Mouse (Mus musculus) limb, embryonic 13.5 days (tissue): Measurements from ENCODE around the gene Lin28a. TPM values are rescaled to one million over a fixed set of nuclear protein-coding genes. Genes with fewer than 3 reads are reported as not detected.
"Not testable (repeated sequence)": the region's sequence is repeated elsewhere in the genome, so short reads cannot be mapped to it uniquely, and the experiment has no call there.

Source experiments
- ATAC-seq: fragments of 200-750 bp; cut with Nextera tagmentation; 2 replicates; pipeline ENCODE4 v1.8.0; 2017; ENCODE audit warnings: low read depth, moderate number of reproducible peaks, moderate TSS enrichment; ENCODE audit not compliant: low FRiP score
- H3K27ac ChIP-seq: fragments of 300-500 bp; sonication (generic); 2 replicates; pipeline ENCODE4 v1.5.1; 2015; ENCODE audit warnings: inconsistent platforms, mild to moderate bottlenecking, moderate library complexity
- H3K27me3 ChIP-seq: fragments of 300-500 bp; sonication (generic); 2 replicates; pipeline ENCODE4 v1.6.1; 2015; ENCODE audit warnings: mild to moderate bottlenecking, inconsistent platforms
- H3K36me3 ChIP-seq: fragments of 300-500 bp; sonication (generic); 2 replicates; pipeline ENCODE4 v1.6.1; 2015; ENCODE audit warnings: inconsistent platforms, mild to moderate bottlenecking, moderate library complexity
- H3K4me1 ChIP-seq: fragments of 300-500 bp; sonication (generic); 2 replicates; pipeline ENCODE4 v1.6.1; 2015; ENCODE audit warnings: inconsistent platforms
- H3K4me2 ChIP-seq: fragments of 300-500 bp; sonication (generic); replicated peaks from 2 replicates; pipeline ENCODE4 v1.6.1; 2015; ENCODE audit warnings: inconsistent platforms, mild to moderate bottlenecking, moderate library complexity
- H3K4me3 ChIP-seq: fragments of 300-500 bp; sonication (generic); 2 replicates; pipeline ENCODE4 v1.5.1; 2015; ENCODE audit warnings: moderate library complexity, mild to moderate bottlenecking, inconsistent platforms
- H3K9ac ChIP-seq: fragments of 300-500 bp; sonication (generic); 2 replicates; pipeline ENCODE4 v1.6.1; 2015; ENCODE audit warnings: mild to moderate bottlenecking, inconsistent platforms
- H3K9me3 ChIP-seq: fragments of 300-500 bp; sonication (generic); 2 replicates; pipeline ENCODE4 v1.6.1; 2016; ENCODE audit warnings: inconsistent platforms
- WGBS: fragments of 180-500 bp; shearing (Covaris S2); methylation state at CpG from one replicate; pipeline ENCODE4 v1.1.7; 2015; 5-methylcytosine and 5-hydroxymethylcytosine counted together
- polyA plus RNA-seq: library from polyadenylated mRNA; unstranded; fragments of >200 nt; fragmentation: Nextera tagmentation; extraction: Ambion mirVana; gene quantifications from 2 replicates; pipeline ENCODE4 v1.2.1, GENCODE M21; 2015

The Lin28a gene
- polyA plus RNA-seq, 1 experiment from 2014 or later: 0.14 TPM

- Histone ChIP-seq H3K27me3 (no peaks in the 10 kb centered on the region), H3K4me3 (peak within 1 kb of the TSS; percentile 67), H3K36me3 (peaks cover 15% of the 10 kb centered on the region), H3K27ac (no peak within 1 kb of the TSS), H3K4me2 (peak within 1 kb of the TSS; percentile 85), H3K9me3 (no peaks in the 10 kb centered on the region), H3K4me1 (peaks cover 9% of the 10 kb centered on the region), H3K9ac (peak within 1 kb of the TSS; percentile 80)
- under 1% methylated on average over 49 of the region's 49 CpGs for WGBS
- ATAC-seq: peak; percentile 98
Measured at GRCm38 (mm10) chr4:134000466-134001438, 17.9 kb downstream of the Lin28a start, which contains the start of gene Dhdds. Dhdds (minus strand) TSS chr4:134000918.

GRCm38 (mm10) chr4:133994697-133995096, 23.9 kb downstream of the Lin28a start:
- Histone ChIP-seq H3K27me3 (no peaks in the 10 kb centered on the region), H3K4me2 (no peak overlapping the region), H3K9ac (no peak overlapping the region), H3K27ac (no peak overlapping the region), H3K4me1 (peaks cover 3% of the 10 kb centered on the region), H3K36me3 (peaks cover 72% of the 10 kb centered on the region), H3K4me3 (no peak overlapping the region), H3K9me3 (no peaks in the 10 kb centered on the region)
- ATAC-seq: no peak
- 92% methylated on average over 8 of the region's 8 CpGs for WGBS

DNA sequence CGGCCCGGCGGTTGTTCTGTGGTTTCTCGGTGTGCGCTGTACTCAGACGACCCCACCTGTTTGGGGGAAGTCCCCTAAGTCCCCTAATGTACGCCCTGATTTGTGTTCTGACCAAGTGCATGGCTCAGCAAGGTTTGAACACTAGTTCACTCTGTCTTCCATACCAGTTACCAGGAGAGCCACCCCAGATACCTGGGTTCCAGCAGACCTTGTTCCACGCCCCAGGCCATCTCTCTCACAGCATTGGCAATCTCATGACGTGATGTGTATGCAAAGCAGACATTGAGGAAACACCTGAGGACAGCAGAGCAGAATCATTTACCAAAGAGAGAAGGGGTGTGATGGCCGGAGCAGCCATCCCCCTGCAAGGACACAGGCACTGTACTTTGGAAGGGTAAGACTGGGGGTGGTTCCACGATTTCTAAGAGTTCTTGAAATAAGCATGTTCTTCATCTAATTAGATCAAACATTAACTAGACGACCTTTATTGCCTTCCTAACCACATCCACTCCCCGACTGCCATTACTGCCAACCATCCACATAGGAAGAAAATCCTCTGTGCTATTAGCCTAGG, 27.5 kb downstream of the Lin28a start:
- H3K27ac ChIP-seq: no peak overlapping the region
- H3K36me3 ChIP-seq: peaks cover 92% of the 10 kb centered on the region
- no peak overlapping the region for H3K4me2 ChIP-seq
- no peak overlapping the region for H3K4me3 ChIP-seq
- no peak for ATAC-seq
- no peaks in the 10 kb centered on the region for H3K4me1 ChIP-seq
- no peaks in the 10 kb centered on the region for H3K27me3 ChIP-seq
- H3K9ac ChIP-seq: no peak overlapping the region
- 82% methylated on average over 13 of the region's 13 CpGs for WGBS
- H3K9me3 ChIP-seq: no peaks in the 10 kb centered on the region

GRCm38 (mm10) chr4:133990035-133990434, 28.6 kb downstream of the Lin28a start:
- WGBS: 63% methylated on average over 4 of the region's 4 CpGs

GRCm38 (mm10) chr4:133988289-133988688, 30.4 kb downstream of the Lin28a start:
- H3K4me2 ChIP-seq, H3K9ac ChIP-seq, H3K4me1 ChIP-seq, H3K4me3 ChIP-seq, H3K27me3 ChIP-seq, ATAC-seq, H3K27ac ChIP-seq, H3K9me3 ChIP-seq: not testable (repeated sequence)
- peaks cover 83% of the 10 kb centered on the region for H3K36me3 ChIP-seq
- WGBS: 90% methylated on average over 8 of the region's 8 CpGs

More at GRCm38 (mm10) chr4:133990035-133990434, 28.6 kb downstream of the Lin28a start:
- Histone ChIP-seq H3K27ac (no peak overlapping the region), H3K36me3 (peaks cover 92% of the 10 kb centered on the region), H3K9ac (no peak overlapping the region), H3K9me3 (no peaks in the 10 kb centered on the region), H3K4me2 (no peak overlapping the region), H3K4me3 (no peak overlapping the region), H3K4me1 (no peaks in the 10 kb centered on the region), H3K27me3 (no peaks in the 10 kb centered on the region)
- ATAC-seq: no peak

GRCm38 (mm10) chr4:133982936-133983335, 35.7 kb downstream of the Lin28a start:
- Histone ChIP-seq H3K27ac (no peak overlapping the region), H3K4me1 (no peaks in the 10 kb centered on the region), H3K4me3 (no peak overlapping the region), H3K27me3 (no peaks in the 10 kb centered on the region), H3K36me3 (peaks cover 84% of the 10 kb centered on the region), H3K9me3 (no peaks in the 10 kb centered on the region), H3K4me2 (no peak overlapping the region), H3K9ac (no peak overlapping the region)
- WGBS: 80% methylated on average over 13 of the region's 13 CpGs
- ATAC-seq: no peak

GRCm38 (mm10) chr4:133980496-133980895, 38.1 kb downstream of the Lin28a start:
- Histone ChIP-seq H3K9ac (no peak overlapping the region), H3K36me3 (peaks cover 81% of the 10 kb centered on the region)
- ATAC-seq: no peak

GRCm38 (mm10) chr4:133978021-133978711, 40.5 kb downstream of the Lin28a start:
- Histone ChIP-seq H3K27me3 (no peaks in the 10 kb centered on the region), H3K4me2 (no peak overlapping the region), H3K4me3 (no peak overlapping the region), H3K9me3 (no peaks in the 10 kb centered on the region), H3K27ac (no peak overlapping the region), H3K9ac (no peak overlapping the region), H3K4me1 (no peaks in the 10 kb centered on the region), H3K36me3 (peaks cover 86% of the 10 kb centered on the region)
- no peak for ATAC-seq
- 91% methylated on average over 10 of the region's 10 CpGs for WGBS

More at GRCm38 (mm10) chr4:133980496-133980895, 38.1 kb downstream of the Lin28a start:
- H3K9me3 ChIP-seq: no peaks in the 10 kb centered on the region
- H3K4me1 ChIP-seq: no peaks in the 10 kb centered on the region
- no peak overlapping the region for H3K4me3 ChIP-seq
- no peak overlapping the region for H3K4me2 ChIP-seq
- H3K27me3 ChIP-seq: no peaks in the 10 kb centered on the region
- no peak overlapping the region for H3K27ac ChIP-seq
- 81% methylated on average over 5 of the region's 5 CpGs for WGBS

DNA sequence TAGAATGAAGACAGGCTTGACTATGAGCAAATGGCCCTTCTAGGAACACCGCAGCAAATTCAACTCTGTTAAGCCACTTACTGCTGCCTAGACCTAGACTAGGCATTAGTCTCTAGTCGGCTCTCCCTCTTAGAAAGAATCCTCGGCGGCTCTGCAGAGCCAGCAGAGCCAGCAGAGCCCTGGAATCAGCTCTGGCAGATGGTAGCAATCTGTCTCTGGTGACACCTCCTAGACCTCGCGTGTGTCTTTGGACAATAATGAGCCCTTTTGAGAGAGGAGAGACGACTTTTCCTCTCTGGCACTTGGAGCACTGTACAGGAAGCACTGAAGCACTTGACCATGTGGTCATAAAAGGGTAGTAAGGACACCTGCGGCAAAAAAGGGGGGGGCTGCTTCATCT, 46.9 kb downstream of the Lin28a start:
- 61% methylated on average over 8 of the region's 8 CpGs for WGBS
- Histone ChIP-seq H3K27ac (no peak overlapping the region), H3K4me3 (no peak overlapping the region), H3K9ac (no peak overlapping the region), H3K27me3 (no peaks in the 10 kb centered on the region), H3K4me2 (no peak overlapping the region), H3K4me1 (peaks cover 11% of the 10 kb centered on the region), H3K36me3 (peaks cover 58% of the 10 kb centered on the region), H3K9me3 (no peaks in the 10 kb centered on the region)
- ATAC-seq: no peak

DNA sequence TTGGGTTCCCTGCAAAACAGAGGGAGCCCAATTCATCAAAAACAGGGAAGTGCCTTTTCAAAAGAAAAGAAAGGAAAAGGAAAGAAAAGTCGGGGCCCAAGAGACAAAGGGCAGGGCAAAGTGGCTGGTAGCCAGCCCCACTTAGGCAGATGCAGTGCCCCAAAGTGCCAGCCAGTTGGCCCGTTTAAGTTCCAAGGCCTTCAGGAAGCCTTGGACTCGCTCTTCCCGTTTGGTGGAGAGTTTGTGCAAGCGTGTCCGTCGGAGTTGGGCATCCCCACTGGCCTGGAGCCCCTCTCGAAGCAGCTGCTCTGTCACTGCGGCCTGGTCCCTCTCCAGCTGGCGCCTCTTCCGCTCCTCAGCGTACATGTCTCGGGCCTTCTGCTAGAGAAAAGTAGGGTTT, 47.8 kb downstream of the Lin28a start:
- no peak for ATAC-seq

DNA sequence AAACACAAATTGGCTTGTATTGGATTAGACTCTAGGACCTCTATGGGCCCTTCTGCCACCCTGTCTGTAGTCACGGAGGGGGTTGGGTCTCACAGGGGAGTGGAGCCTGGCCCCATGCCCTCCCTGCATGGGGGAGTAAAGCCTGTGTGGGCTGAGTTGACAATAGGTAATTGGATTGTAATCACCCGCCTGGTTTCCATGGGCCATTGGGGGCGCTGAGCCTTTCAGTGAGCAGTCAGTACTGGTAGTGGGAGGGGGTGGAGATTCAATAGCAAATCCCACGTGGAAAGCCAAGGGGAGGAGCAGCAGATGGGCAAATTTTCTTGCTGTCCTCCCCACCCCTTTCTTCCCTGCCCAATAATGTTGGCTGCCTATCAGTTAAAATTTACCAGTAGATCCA, 48.4 kb downstream of the Lin28a start:
- H3K36me3 ChIP-seq: peaks cover 59% of the 10 kb centered on the region
- 43% methylated on average over 4 of the region's 4 CpGs for WGBS
- no peaks in the 10 kb centered on the region for H3K9me3 ChIP-seq
- no peak for ATAC-seq
- no peak overlapping the region for H3K9ac ChIP-seq
- H3K4me2 ChIP-seq: no peak overlapping the region
- no peak overlapping the region for H3K4me3 ChIP-seq
- peaks cover 25% of the 10 kb centered on the region for H3K4me1 ChIP-seq
- no peak overlapping the region for H3K27ac ChIP-seq
- H3K27me3 ChIP-seq: no peaks in the 10 kb centered on the region

More for the DNA sequence above, 47.8 kb downstream of the Lin28a start:
- Histone ChIP-seq H3K4me1 (peaks cover 20% of the 10 kb centered on the region), H3K27me3 (no peaks in the 10 kb centered on the region), H3K9me3 (no peaks in the 10 kb centered on the region), H3K4me2 (no peak overlapping the region), H3K9ac (no peak overlapping the region), H3K36me3 (peaks cover 58% of the 10 kb centered on the region), H3K27ac (no peak overlapping the region), H3K4me3 (no peak overlapping the region)
- WGBS: 87% methylated on average over 13 of the region's 13 CpGs
